Mouse (Mus musculus): ENCODE results near the gene Srsf1. TPM values are rescaled to one million over a fixed set of nuclear protein-coding genes. Genes with fewer than 3 reads are reported as not detected.

Srsf1 gene
- polyA plus RNA-seq (2012; rRNA removed), result 701 and 860 TPM in 2 replicates

GRCm38 (mm10) chr11:88046944-88047794 lies at the start of gene Srsf1:
Gene Srsf1, plus strand, starts transcription at chr11:88047373.

GRCm38 (mm10) chr11:88067586-88068410 lies 20.6 kb downstream of the Srsf1 start, which contains the start of gene Vezf1:
Gene Vezf1, plus strand, starts transcription at chr11:88068279.

GRCm38 (mm10) chr11:88098021-88098729 lies 51.0 kb downstream of the Srsf1 start, which contains the start of gene Cuedc1:
Gene Cuedc1, plus strand, starts transcription at chr11:88098058.

Other genes with a start within 250 kb of the Srsf1 start
- gene Lpo, start 219.1 kb upstream of the Srsf1 start, polyA plus RNA-seq (2012; rRNA removed), result 0.26 and 0.28 TPM in 2 replicates
- gene Mks1, start 194.2 kb upstream of the Srsf1 start, polyA plus RNA-seq (2012; rRNA removed), result 24.2 and 24.6 TPM in 2 replicates
- 0.35 and 0.50 TPM in 2 replicates for gene Epx, start 171.8 kb upstream of the Srsf1 start, polyA plus RNA-seq (2012; rRNA removed)
- not detected in 2 replicates for gene Olfr462, start 155.1 kb upstream of the Srsf1 start, polyA plus RNA-seq (2012; rRNA removed)
- not detected in 2 replicates for gene Olfr463, start 150.0 kb upstream of the Srsf1 start, polyA plus RNA-seq (2012; rRNA removed)
- gene Olfr464, start 126.4 kb upstream of the Srsf1 start, polyA plus RNA-seq (2012; rRNA removed), result 0.02 TPM in 1 of 2 replicates, not detected in the other
- gene Dynll2, start 59.8 kb upstream of the Srsf1 start, polyA plus RNA-seq (2012; rRNA removed), result 143 and 238 TPM in 2 replicates
- gene Vezf1, start 20.9 kb downstream of the Srsf1 start, polyA plus RNA-seq (2012; rRNA removed), result 34.1 and 59.4 TPM in 2 replicates
- 37.6 and 46.6 TPM in 2 replicates for gene Cuedc1, start 50.7 kb downstream of the Srsf1 start, polyA plus RNA-seq (2012; rRNA removed)
- 92.2 and 103 TPM in 2 replicates for gene Mrps23, start 157.0 kb downstream of the Srsf1 start, polyA plus RNA-seq (2012; rRNA removed)
- gene Ccdc182, start 246.7 kb downstream of the Srsf1 start, polyA plus RNA-seq (2012; rRNA removed), result 6.9 and 8.9 TPM in 2 replicates

All from central nervous system, embryonic 11.5 days (tissue).